Mouse (Mus musculus) thymus, adult 2 months (tissue): ENCODE measurements at regions not wholly inside any gene's neighbourhood (a gene's known extent, or its start where the extent isn't known, plus 50 kb on each side); places are given as distances from the start of the nearest gene placed in this dataset.

Experiments used
- CTCF ChIP-seq: fragments of 200-500 bp; IDR thresholded peaks from 2 replicates; pipeline ENCODE4 v1.5.1; 2012; ENCODE audit warnings: mild to moderate bottlenecking, control low read depth, low read length, moderate library complexity, borderline replicate concordance; ENCODE audit not compliant: control insufficient read depth, poor library complexity, insufficient read depth; ENCODE audit errors: extremely low read depth
- POLR2A ChIP-seq: fragments of 200-500 bp; IDR thresholded peaks from 2 replicates; pipeline ENCODE4 v1.6.1; 2012; ENCODE audit warnings: mild to moderate bottlenecking, low read length, control low read depth, moderate library complexity; ENCODE audit not compliant: control insufficient read depth, poor library complexity, insufficient read depth; ENCODE audit errors: extremely low read depth

DNA sequence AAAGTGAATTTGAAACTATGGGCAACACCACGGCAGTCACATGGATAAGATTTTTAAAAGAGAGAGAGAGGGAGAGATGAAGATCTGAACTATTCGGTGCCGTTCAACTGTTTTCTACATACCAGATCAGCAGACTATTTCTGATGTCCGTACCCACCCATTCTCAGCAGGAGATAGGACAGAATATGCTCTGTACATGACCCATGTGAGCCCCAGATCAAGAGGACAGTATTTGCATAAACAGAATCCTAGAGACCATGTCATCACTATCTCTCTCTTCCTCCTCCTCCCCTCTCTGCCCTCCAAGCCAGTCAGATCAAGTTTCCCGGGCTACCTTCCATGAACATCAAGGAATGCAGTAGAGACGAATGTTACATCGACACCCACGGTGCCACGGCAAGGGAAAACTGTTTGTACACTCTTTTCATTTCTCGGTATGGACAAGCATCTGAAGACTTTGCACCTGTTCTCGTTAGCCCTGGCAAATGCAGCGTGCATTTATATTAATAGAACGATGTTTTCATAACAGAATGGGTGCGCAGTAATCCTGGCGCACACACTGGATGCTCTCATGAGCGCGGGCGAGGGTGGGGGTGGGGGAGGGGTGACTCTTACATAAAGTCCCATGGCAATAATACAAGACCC, 177.7 kb downstream of the Rps12 start:
- no peak for TF ChIP-seq CTCF
- no peak for TF ChIP-seq POLR2A
